Mouse (Mus musculus): ENCODE data around the gene Barx2.

DNA sequence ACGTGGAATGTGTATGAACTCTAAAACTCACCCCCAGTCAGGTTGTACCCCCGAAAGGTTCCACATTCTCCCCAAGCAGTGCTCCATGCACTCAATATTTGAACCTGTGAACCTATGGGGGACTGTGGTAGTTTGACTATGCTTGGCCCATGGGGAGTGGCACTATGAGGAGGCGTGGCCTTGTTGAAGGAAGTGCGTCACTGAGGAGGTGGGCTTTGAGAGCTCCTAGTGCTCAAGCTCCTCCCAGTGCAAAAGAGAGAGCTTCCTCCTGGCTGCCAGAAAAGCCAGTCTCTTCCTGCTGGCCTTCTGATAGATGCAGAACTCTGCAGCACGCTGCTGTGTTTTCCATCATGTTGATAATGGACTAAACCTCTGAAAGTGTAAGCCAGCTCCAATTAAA lies 37.2 kb upstream of the Barx2 start:
- TF ChIP-seq GATA1 (IDR thresholded peaks at IDR 0.05; ENCODE audit: borderline replicate concordance, low read length) (no peak), FLI1 (IDR thresholded peaks at IDR 0.05; ENCODE audit: low read length) (no peak)
